27 mouse cellular contexts compared by ENCODE assay signal in genomic region chr11:117569566-117570101, GRCm38 (mm10).
A peak's percentile ranks its signal among the peaks of the same experiment; 100 is the strongest.
DNase-seq lines count a peak whose midpoint lies in the region; ATAC-seq lines count a peak whose summit lies in the region.
"Had no signal": no experiment of that assay in that cellular context is flagged by ENCODE, and none has a peak within 500 bp of the region (broad histone marks: within the 10 kb centered on the region; RNA-seq: fewer than 3 reads in every experiment).

No protein-coding gene starts in this region.

- H3K9me3 ChIP-seq in heart, embryonic 12.5 days (replicated peaks): 0 out of 2 replicates have a peak, but pooled peaks cover 4% of the 10 kb centered on the region
- H3K9me3 ChIP-seq in kidney, embryonic 14.5 days (ENCODE audit: control insufficient read depth, low read length): no peaks in the 10 kb centered on the region
- no peaks in the 10 kb centered on the region for H3K9me3 ChIP-seq in stomach, embryonic 16.5 days (replicated peaks; ENCODE audit: control insufficient read depth, low read length)
- H3K9me3 ChIP-seq: embryonic facial prominence, embryonic 12.5 days; heart, embryonic 13.5 days; limb, embryonic 10.5 days; limb, embryonic 15.5 days; liver, embryonic 13.5 days; midbrain, embryonic 10.5 days; neural tube, embryonic 12.5 days had no signal

- peaks cover 20% of the 10 kb centered on the region for H3K4me1 ChIP-seq in heart, embryonic 12.5 days (replicated peaks)
- H3K4me1 ChIP-seq in kidney, embryonic 14.5 days (ENCODE audit: control insufficient read depth, insufficient read depth, low read length): 0 out of 2 replicates have a peak, but pooled peaks cover 5% of the 10 kb centered on the region
- H3K4me1 ChIP-seq in stomach, embryonic 16.5 days (ENCODE audit: control insufficient read depth, insufficient read depth, low read length): peaks cover 26% of the 10 kb centered on the region
- H3K4me1 ChIP-seq: neural tube, embryonic 12.5 days had no signal

- H3K9ac ChIP-seq in heart, embryonic 12.5 days: no peak overlapping the region
- H3K9ac ChIP-seq in kidney, embryonic 14.5 days (ENCODE audit: low read depth, low read length): no peak overlapping the region
- H3K9ac ChIP-seq in stomach, embryonic 16.5 days (ENCODE audit: low read length): no peak overlapping the region
- H3K9ac ChIP-seq: embryonic facial prominence, embryonic 12.5 days; heart, embryonic 13.5 days; limb, embryonic 15.5 days; liver, embryonic 13.5 days; neural tube, embryonic 12.5 days had no signal

- no peak for ATAC-seq in heart, embryonic 12.5 days (ENCODE audit: insufficient number of reproducible peaks, low FRiP score)
- no peak for ATAC-seq in kidney, embryonic 14.5 days (ENCODE audit: low FRiP score, low TSS enrichment)
- no peak for ATAC-seq in stomach, embryonic 16.5 days (ENCODE audit: insufficient read depth, low FRiP score)
- ATAC-seq: forebrain, embryonic 16.5 days; hindbrain, embryonic 16.5 days; midbrain, embryonic 16.5 days had no signal

- 75% methylated on average over 8 of the region's 8 CpGs for WGBS in heart, embryonic 12.5 days
- WGBS in kidney, embryonic 14.5 days: 67% methylated on average over 8 of the region's 8 CpGs
- 60% methylated on average over 8 of the region's 8 CpGs for WGBS in stomach, embryonic 16.5 days

- H3K36me3 ChIP-seq in heart, embryonic 12.5 days: no peaks in the 10 kb centered on the region
- H3K36me3 ChIP-seq in kidney, embryonic 14.5 days (ENCODE audit: control insufficient read depth, insufficient read depth, low read length): no peaks in the 10 kb centered on the region
- no peaks in the 10 kb centered on the region for H3K36me3 ChIP-seq in stomach, embryonic 16.5 days (ENCODE audit: control insufficient read depth, insufficient read depth, low read length)
- H3K36me3 ChIP-seq: embryonic facial prominence, embryonic 12.5 days; heart, embryonic 13.5 days; limb, embryonic 10.5 days; limb, embryonic 15.5 days; liver, embryonic 13.5 days; midbrain, embryonic 10.5 days; neural tube, embryonic 12.5 days had no signal

- no peak overlapping the region for H3K4me2 ChIP-seq in heart, embryonic 12.5 days
- no peak overlapping the region for H3K4me2 ChIP-seq in kidney, embryonic 14.5 days (replicated peaks; ENCODE audit: low read depth, low read length)
- H3K4me2 ChIP-seq in stomach, embryonic 16.5 days (ENCODE audit: low read depth, low read length): no peak overlapping the region
- H3K4me2 ChIP-seq: embryonic facial prominence, embryonic 12.5 days; heart, embryonic 13.5 days; limb, embryonic 15.5 days; liver, embryonic 13.5 days; neural tube, embryonic 12.5 days had no signal

- H3K27ac ChIP-seq in heart, embryonic 12.5 days (ENCODE audit: poor library complexity, severe bottlenecking): no peak overlapping the region
- H3K27ac ChIP-seq in kidney, embryonic 14.5 days (ENCODE audit: low read depth, low read length): no peak overlapping the region
- H3K27ac ChIP-seq in stomach, embryonic 16.5 days (ENCODE audit: low read length): peak overlapping the region; percentile 89
- H3K27ac ChIP-seq: embryonic facial prominence, embryonic 12.5 days; limb, embryonic 10.5 days; liver, embryonic 13.5 days; midbrain, embryonic 10.5 days; neural tube, embryonic 12.5 days had no signal

- H3K27me3 ChIP-seq in heart, embryonic 12.5 days (replicated peaks): 0 out of 2 replicates have a peak, but pooled peaks cover 4% of the 10 kb centered on the region
- no peaks in the 10 kb centered on the region for H3K27me3 ChIP-seq in kidney, embryonic 14.5 days (ENCODE audit: control insufficient read depth, insufficient read depth, low read length)
- no peaks in the 10 kb centered on the region for H3K27me3 ChIP-seq in stomach, embryonic 16.5 days (ENCODE audit: control insufficient read depth, insufficient read depth, low read length)
- H3K27me3 ChIP-seq: embryonic facial prominence, embryonic 12.5 days; heart, embryonic 13.5 days; limb, embryonic 15.5 days; liver, embryonic 13.5 days; neural tube, embryonic 12.5 days; Patski had no signal

- intact Hi-C loops in left cerebral cortex, postnatal 10 days (cut with DNase I): no loop called here

- peak; percentile 90 for DNase-seq in heart, adult 11 months
- peak; percentile 10 for DNase-seq in kidney, adult 9 months
- peak; percentile 21 for DNase-seq in induced T-regulatory cell, adult 2 months (ENCODE audit: low read depth)
- DNase-seq in cerebellum, postnatal 10 days: no peak
- DNase-seq in left cerebral cortex, postnatal 10 days (ENCODE audit: extremely low spot score in 1 of 2, low spot score in 2 of 2): no peak
- DNase-seq: adrenal gland, postnatal 14 days; cerebellum, adult 11 months; cerebellum, postnatal 14 days; gastrocnemius, postnatal 10 days; heart, postnatal 10 days; layer of hippocampus, postnatal 36 days; liver, embryonic 13.5 days; right cerebral cortex, adult 18-20 months; spleen, adult 18-20 months had no signal

- H3K4me3 ChIP-seq in heart, embryonic 12.5 days: no peak overlapping the region
- H3K4me3 ChIP-seq in kidney, embryonic 14.5 days (ENCODE audit: low read length): no peak overlapping the region
- H3K4me3 ChIP-seq in stomach, embryonic 16.5 days (replicated peaks; ENCODE audit: low read length): no peak overlapping the region
- H3K4me3 ChIP-seq: embryonic facial prominence, embryonic 12.5 days; heart, embryonic 13.5 days; limb, embryonic 10.5 days; limb, embryonic 15.5 days; liver, embryonic 13.5 days; midbrain, embryonic 10.5 days; neural tube, embryonic 12.5 days had no signal

Comparison
In these comparisons a context has a peak if more than half of its experiments do, and no peak if none do; other contexts are left out.
1. DNase-seq: peak in heart, adult 11 months (single experiment), kidney, adult 9 months (single experiment) and induced T-regulatory cell, adult 2 months (single experiment); none in cerebellum, postnatal 10 days (0 of 2) and left cerebral cortex, postnatal 10 days (0 of 2).